Mouse (Mus musculus): ENCODE results near the gene Olfr195. TPM values are rescaled to one million over a fixed set of nuclear protein-coding genes. Genes with fewer than 3 reads are reported as not detected.
"Not testable (repeated sequence)": the region's sequence is repeated elsewhere in the genome, so short reads cannot be mapped to it uniquely, and the experiment has no call there.

The Olfr195 gene
- not detected in 2 replicates for polyA plus RNA-seq (2014; fragmentation: Nextera tagmentation; extraction: Ambion mirVana)

- TF ChIP-seq CTCF (IDR thresholded peaks at IDR 0.05; ENCODE audit: low read depth), result no peak
- no peaks in the 10 kb centered on the region for H3K36me3 ChIP-seq (ENCODE audit: insufficient read depth)
- WGBS, result 93% methylated on average over 1 of the region's 1 CpGs
- no peak within 1 kb of the TSS for H3K9ac ChIP-seq
- no peak within 1 kb of the TSS for H3K4me3 ChIP-seq (ENCODE audit: low read depth, low read length)
- no peaks in the 10 kb centered on the region for H3K27me3 ChIP-seq (ENCODE audit: insufficient read depth, low read length)
- DNase-seq (no peak), ATAC-seq (ENCODE audit: insufficient read depth) (no peak)
- H3K4me1 ChIP-seq (ENCODE audit: insufficient read depth), result no peaks in the 10 kb centered on the region
- no peaks in the 10 kb centered on the region for H3K9me3 ChIP-seq (ENCODE audit: low read depth, low read length)
- no peak within 1 kb of the TSS for H3K27ac ChIP-seq (ENCODE audit: low read depth)
- H3K4me2 ChIP-seq, result no peak within 1 kb of the TSS
These were observed at the start of gene Olfr195 for GRCm38 (mm10) chr16:59146746-59147145. Olfr195 (plus strand) TSS chr16:59147046.

GRCm38 (mm10) chr16:59105312-59105711 is 41.5 kb upstream of the Olfr195 start:
- no peak for TF ChIP-seq CTCF (IDR thresholded peaks at IDR 0.05; ENCODE audit: low read depth)
- 70% methylated on average over 2 of the region's 2 CpGs for WGBS
- Histone ChIP-seq H3K9me3 (ENCODE audit: low read depth, low read length) (no peaks in the 10 kb centered on the region), H3K27ac (ENCODE audit: low read depth) (no peak overlapping the region), H3K9ac (no peak overlapping the region), H3K27me3 (ENCODE audit: insufficient read depth, low read length) (no peaks in the 10 kb centered on the region), H3K4me3 (ENCODE audit: low read depth, low read length) (no peak overlapping the region), H3K4me1 (ENCODE audit: insufficient read depth) (no peaks in the 10 kb centered on the region), H3K4me2 (no peak overlapping the region), H3K36me3 (ENCODE audit: insufficient read depth) (no peaks in the 10 kb centered on the region)
- DNase-seq, result no peak
- ATAC-seq (ENCODE audit: insufficient read depth), result no peak

GRCm38 (mm10) chr16:59108522-59108921 is 38.3 kb upstream of the Olfr195 start:
- WGBS, result 24% methylated on average over 5 of the region's 5 CpGs

GRCm38 (mm10) chr16:59111781-59112180 is 35.1 kb upstream of the Olfr195 start, which contains the start of gene Olfr193:
Olfr193 (minus strand) TSS chr16:59111881.
- H3K27me3 ChIP-seq (ENCODE audit: insufficient read depth, low read length), result no peaks in the 10 kb centered on the region
- no peak for TF ChIP-seq CTCF (IDR thresholded peaks at IDR 0.05; ENCODE audit: low read depth)
- no peaks in the 10 kb centered on the region for H3K36me3 ChIP-seq (ENCODE audit: insufficient read depth)
- 84% methylated on average over 1 of the region's 1 CpGs for WGBS
- no peak for ATAC-seq (ENCODE audit: insufficient read depth)
- no peak within 1 kb of the TSS for H3K4me3 ChIP-seq (ENCODE audit: low read depth, low read length)
- H3K9me3 ChIP-seq (ENCODE audit: low read depth, low read length), result no peaks in the 10 kb centered on the region
- H3K4me1 ChIP-seq (ENCODE audit: insufficient read depth), result no peaks in the 10 kb centered on the region
- DNase-seq, result no peak
- no peak within 1 kb of the TSS for H3K4me2 ChIP-seq
- no peak within 1 kb of the TSS for H3K27ac ChIP-seq (ENCODE audit: low read depth)
- no peak within 1 kb of the TSS for H3K9ac ChIP-seq

More at GRCm38 (mm10) chr16:59108522-59108921, 38.3 kb upstream of the Olfr195 start:
- not testable (repeated sequence) for H3K4me2 ChIP-seq; H3K9me3 ChIP-seq (ENCODE audit: low read depth, low read length); H3K27ac ChIP-seq (ENCODE audit: low read depth); H3K36me3 ChIP-seq (ENCODE audit: insufficient read depth); H3K4me1 ChIP-seq (ENCODE audit: insufficient read depth); H3K27me3 ChIP-seq (ENCODE audit: insufficient read depth, low read length); H3K4me3 ChIP-seq (ENCODE audit: low read depth, low read length); H3K9ac ChIP-seq
- DNase-seq (peak; percentile 15), ATAC-seq (ENCODE audit: insufficient read depth) (peak; percentile 75; the same call in 1 of the 2 replicates)

- no peaks in the 10 kb centered on the region for H3K36me3 ChIP-seq (ENCODE audit: insufficient read depth)
- no peak for DNase-seq
- H3K4me3 ChIP-seq (ENCODE audit: low read depth, low read length), result no peak within 1 kb of the TSS
- H3K4me2 ChIP-seq, result no peak within 1 kb of the TSS
- no peaks in the 10 kb centered on the region for H3K4me1 ChIP-seq (ENCODE audit: insufficient read depth)
- H3K27ac ChIP-seq (ENCODE audit: low read depth), result no peak within 1 kb of the TSS
- no peak for ATAC-seq (ENCODE audit: insufficient read depth)
- no peak for TF ChIP-seq CTCF (IDR thresholded peaks at IDR 0.05; ENCODE audit: low read depth)
- H3K27me3 ChIP-seq (ENCODE audit: insufficient read depth, low read length), result no peaks in the 10 kb centered on the region
- no peak within 1 kb of the TSS for H3K9ac ChIP-seq
- no peaks in the 10 kb centered on the region for H3K9me3 ChIP-seq (ENCODE audit: low read depth, low read length)
These were observed 25.9 kb upstream of the Olfr195 start, which contains the start of gene Olfr194 for GRCm38 (mm10) chr16:59120969-59121368. Olfr194 (minus strand) TSS chr16:59121069.

- H3K9me3 ChIP-seq (ENCODE audit: low read depth, low read length), result no peaks in the 10 kb centered on the region
- no peak overlapping the region for H3K4me2 ChIP-seq
- no peaks in the 10 kb centered on the region for H3K4me1 ChIP-seq (ENCODE audit: insufficient read depth)
- H3K27ac ChIP-seq (ENCODE audit: low read depth), result no peak overlapping the region
- no peak for TF ChIP-seq CTCF (IDR thresholded peaks at IDR 0.05; ENCODE audit: low read depth)
- H3K4me3 ChIP-seq (ENCODE audit: low read depth, low read length), result no peak overlapping the region
- 82% methylated on average over 1 of the region's 1 CpGs for WGBS
- DNase-seq, result no peak
- ATAC-seq (ENCODE audit: insufficient read depth), result no peak
- H3K27me3 ChIP-seq (ENCODE audit: insufficient read depth, low read length), result no peaks in the 10 kb centered on the region
- no peaks in the 10 kb centered on the region for H3K36me3 ChIP-seq (ENCODE audit: insufficient read depth)
- no peak overlapping the region for H3K9ac ChIP-seq
These were observed 16.1 kb upstream of the Olfr195 start for GRCm38 (mm10) chr16:59130740-59131139.

GRCm38 (mm10) chr16:59141105-59141504 is 5.7 kb upstream of the Olfr195 start:
- TF ChIP-seq CTCF (IDR thresholded peaks at IDR 0.05; ENCODE audit: low read depth), result no peak
- no peaks in the 10 kb centered on the region for H3K9me3 ChIP-seq (ENCODE audit: low read depth, low read length)
- peak; percentile 75; the same call in 1 of the 2 replicates for ATAC-seq (ENCODE audit: insufficient read depth)
- H3K27ac ChIP-seq (ENCODE audit: low read depth), result no peak overlapping the region
- DNase-seq, result peak; percentile 16
- H3K9ac ChIP-seq, result no peak overlapping the region
- H3K4me3 ChIP-seq (ENCODE audit: low read depth, low read length), result no peak overlapping the region
- no peaks in the 10 kb centered on the region for H3K36me3 ChIP-seq (ENCODE audit: insufficient read depth)
- H3K4me1 ChIP-seq (ENCODE audit: insufficient read depth), result no peaks in the 10 kb centered on the region
- H3K27me3 ChIP-seq (ENCODE audit: insufficient read depth, low read length), result no peaks in the 10 kb centered on the region
- H3K4me2 ChIP-seq, result no peak overlapping the region

GRCm38 (mm10) chr16:59151996-59152395 is 5.2 kb downstream of the Olfr195 start:
- TF ChIP-seq CTCF (IDR thresholded peaks at IDR 0.05; ENCODE audit: low read depth), result no peak
- Histone ChIP-seq H3K9me3 (ENCODE audit: low read depth, low read length) (no peaks in the 10 kb centered on the region), H3K9ac (no peak overlapping the region), H3K4me3 (ENCODE audit: low read depth, low read length) (no peak overlapping the region), H3K36me3 (ENCODE audit: insufficient read depth) (no peaks in the 10 kb centered on the region), H3K4me1 (ENCODE audit: insufficient read depth) (no peaks in the 10 kb centered on the region), H3K27ac (ENCODE audit: low read depth) (no peak overlapping the region), H3K4me2 (no peak overlapping the region), H3K27me3 (ENCODE audit: insufficient read depth, low read length) (no peaks in the 10 kb centered on the region)
- DNase-seq (no peak), ATAC-seq (ENCODE audit: insufficient read depth) (no peak)
- WGBS, result 100% methylated on average over 2 of the region's 2 CpGs

All from lung, embryonic 14.5 days (tissue).